Mouse (Mus musculus): ENCODE measurements around the gene Mdc1. TPM values are rescaled to one million over a fixed set of nuclear protein-coding genes. Genes with fewer than 3 reads are reported as not detected.

Gene Mdc1
- polyA plus RNA-seq, 1 experiment from 2014 or later: 12.6 TPM

GRCm38 (mm10) chr17:35812307-35812706, 29.0 kb upstream of the Mdc1 start:
- H3K4me2 ChIP-seq: no peak overlapping the region
- H3K27ac ChIP-seq: peak overlapping the region; percentile 97
- H3K4me1 ChIP-seq (replicated peaks): peaks cover 70% of the 10 kb centered on the region
- H3K9me3 ChIP-seq (replicated peaks): no peaks in the 10 kb centered on the region
- H3K4me3 ChIP-seq: no peak overlapping the region
- H3K9ac ChIP-seq: 0 out of 2 replicates have a peak overlapping the region, but pooled peaks have one; percentile 1
- 82% methylated on average over 5 of the region's 5 CpGs for WGBS
- ATAC-seq (replicated peaks; ENCODE audit: insufficient number of reproducible peaks, insufficient read depth, low FRiP score, low read depth): no peak
- H3K27me3 ChIP-seq: no peaks in the 10 kb centered on the region
- H3K36me3 ChIP-seq: no peaks in the 10 kb centered on the region

DNA sequence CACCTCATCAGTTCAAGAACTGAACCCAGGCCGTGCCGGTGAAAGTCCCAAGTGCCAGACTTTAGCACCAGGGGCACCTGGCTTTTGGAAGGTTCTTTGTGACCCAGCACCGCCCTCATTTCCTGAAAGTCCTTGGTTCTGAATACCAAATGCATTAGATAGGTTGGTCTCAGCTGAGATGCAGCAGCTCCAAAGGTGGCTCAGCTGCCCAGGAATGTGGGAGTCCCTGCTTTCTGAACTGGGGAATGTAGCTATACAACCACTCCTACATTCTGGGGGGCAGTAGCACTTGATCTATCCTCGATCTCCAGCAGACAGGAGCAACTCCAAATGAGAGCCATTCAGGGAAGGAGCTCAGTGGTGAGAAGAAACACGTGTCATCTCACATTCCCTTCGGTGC, 28.6 kb upstream of the Mdc1 start:
- WGBS: 38% methylated on average over 6 of the region's 6 CpGs
- H3K36me3 ChIP-seq: no peaks in the 10 kb centered on the region
- H3K4me2 ChIP-seq: peak overlapping the region; percentile 16
- no peaks in the 10 kb centered on the region for H3K9me3 ChIP-seq (replicated peaks)
- 0 out of 2 replicates have a peak overlapping the region, but pooled peaks have one; percentile 1 for H3K9ac ChIP-seq
- ATAC-seq (replicated peaks; ENCODE audit: insufficient number of reproducible peaks, insufficient read depth, low FRiP score, low read depth): no peak
- H3K27ac ChIP-seq: peak overlapping the region; percentile 97
- H3K27me3 ChIP-seq: no peaks in the 10 kb centered on the region
- peaks cover 75% of the 10 kb centered on the region for H3K4me1 ChIP-seq (replicated peaks)
- H3K4me3 ChIP-seq: no peak overlapping the region

DNA sequence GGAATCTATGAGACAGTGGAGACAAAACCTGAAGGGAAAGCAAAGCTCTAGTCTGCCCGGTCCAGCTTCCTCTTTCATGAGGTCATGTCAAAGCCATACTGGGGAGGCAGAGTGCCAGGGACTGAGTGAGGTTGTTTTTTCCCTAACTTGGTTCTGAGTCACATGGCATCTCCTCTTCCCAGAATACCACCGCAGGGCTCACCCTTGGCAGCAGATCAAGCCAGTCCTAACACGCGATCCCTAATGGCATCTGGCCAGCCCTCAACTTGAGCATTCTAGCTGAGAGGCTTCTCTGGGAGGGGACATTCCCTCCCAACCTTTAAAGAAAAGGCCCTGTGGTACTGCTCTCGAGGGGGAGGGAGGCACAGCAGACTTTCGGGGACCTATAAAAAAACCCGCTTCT, 28.1 kb upstream of the Mdc1 start:
- Histone ChIP-seq H3K4me1 (replicated peaks) (peaks cover 72% of the 10 kb centered on the region), H3K27ac (peak overlapping the region; percentile 97), H3K9ac (0 out of 2 replicates have a peak overlapping the region, but pooled peaks have one; percentile 1), H3K4me3 (no peak overlapping the region), H3K4me2 (peak overlapping the region; percentile 16), H3K36me3 (no peaks in the 10 kb centered on the region), H3K27me3 (no peaks in the 10 kb centered on the region), H3K9me3 (replicated peaks) (no peaks in the 10 kb centered on the region)
- ATAC-seq (replicated peaks; ENCODE audit: insufficient number of reproducible peaks, insufficient read depth, low FRiP score, low read depth): peak; percentile 93
- WGBS: 15% methylated on average over 7 of the region's 7 CpGs

- 50% methylated on average over 7 of the region's 7 CpGs for WGBS
- peak overlapping the region; percentile 97 for H3K27ac ChIP-seq
- H3K4me1 ChIP-seq (replicated peaks): peaks cover 72% of the 10 kb centered on the region
- ATAC-seq (replicated peaks; ENCODE audit: insufficient number of reproducible peaks, insufficient read depth, low FRiP score, low read depth): peak; percentile 11
- H3K9me3 ChIP-seq (replicated peaks): no peaks in the 10 kb centered on the region
- H3K4me2 ChIP-seq: peak overlapping the region; percentile 16; the same call in 1 of the 2 replicates
- no peak overlapping the region for H3K4me3 ChIP-seq
- H3K27me3 ChIP-seq: no peaks in the 10 kb centered on the region
- H3K36me3 ChIP-seq: no peaks in the 10 kb centered on the region
- H3K9ac ChIP-seq: no peak overlapping the region
These were observed 27.7 kb upstream of the Mdc1 start for GRCm38 (mm10) chr17:35813653-35814052.

GRCm38 (mm10) chr17:35814678-35815077, 26.6 kb upstream of the Mdc1 start:
- H3K4me3 ChIP-seq: no peak overlapping the region
- no peak overlapping the region for H3K4me2 ChIP-seq
- H3K9ac ChIP-seq: 0 out of 2 replicates have a peak overlapping the region, but pooled peaks have one; percentile 1
- 50% methylated on average over 6 of the region's 6 CpGs for WGBS
- no peaks in the 10 kb centered on the region for H3K36me3 ChIP-seq
- H3K9me3 ChIP-seq (replicated peaks): no peaks in the 10 kb centered on the region
- H3K4me1 ChIP-seq (replicated peaks): peaks cover 69% of the 10 kb centered on the region
- H3K27me3 ChIP-seq: no peaks in the 10 kb centered on the region
- H3K27ac ChIP-seq: peak overlapping the region; percentile 97
- ATAC-seq (replicated peaks; ENCODE audit: insufficient number of reproducible peaks, insufficient read depth, low FRiP score, low read depth): no peak

DNA sequence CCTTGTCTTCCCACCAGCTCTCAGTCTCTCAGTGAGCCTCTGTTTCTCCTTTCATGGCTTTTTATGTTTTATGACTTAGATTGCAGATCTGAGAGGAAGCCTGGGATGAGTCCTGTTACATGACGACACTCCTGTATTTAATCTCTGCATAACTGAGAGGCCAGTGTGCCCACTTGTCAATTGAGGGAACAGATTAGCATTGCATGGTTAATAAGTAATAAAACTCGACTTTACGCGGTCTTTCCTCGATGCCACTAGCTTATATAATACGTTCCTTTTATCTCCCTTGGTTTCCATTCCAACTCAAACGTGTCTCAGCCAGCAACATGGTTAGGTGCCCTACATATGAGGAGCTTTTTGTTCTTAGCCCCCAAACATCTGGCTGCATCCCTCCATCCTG, 25.5 kb upstream of the Mdc1 start:
- no peak overlapping the region for H3K9ac ChIP-seq
- H3K4me3 ChIP-seq: no peak overlapping the region
- no peaks in the 10 kb centered on the region for H3K36me3 ChIP-seq
- no peaks in the 10 kb centered on the region for H3K27me3 ChIP-seq
- no peak for ATAC-seq (replicated peaks; ENCODE audit: insufficient number of reproducible peaks, insufficient read depth, low FRiP score, low read depth)
- WGBS: 58% methylated on average over 7 of the region's 7 CpGs
- peaks cover 68% of the 10 kb centered on the region for H3K4me1 ChIP-seq (replicated peaks)
- no peak overlapping the region for H3K4me2 ChIP-seq
- H3K9me3 ChIP-seq (replicated peaks): no peaks in the 10 kb centered on the region
- peak overlapping the region; percentile 97 for H3K27ac ChIP-seq

GRCm38 (mm10) chr17:35816686-35817085, 24.6 kb upstream of the Mdc1 start:
- no peaks in the 10 kb centered on the region for H3K9me3 ChIP-seq (replicated peaks)
- peak overlapping the region; percentile 97 for H3K27ac ChIP-seq
- H3K4me1 ChIP-seq (replicated peaks): peaks cover 65% of the 10 kb centered on the region
- H3K27me3 ChIP-seq: no peaks in the 10 kb centered on the region
- no peaks in the 10 kb centered on the region for H3K36me3 ChIP-seq
- no peak overlapping the region for H3K4me3 ChIP-seq
- H3K4me2 ChIP-seq: no peak overlapping the region
- no peak for ATAC-seq (replicated peaks; ENCODE audit: insufficient number of reproducible peaks, insufficient read depth, low FRiP score, low read depth)
- H3K9ac ChIP-seq: no peak overlapping the region
- WGBS: 53% methylated on average over 9 of the region's 14 CpGs

DNA sequence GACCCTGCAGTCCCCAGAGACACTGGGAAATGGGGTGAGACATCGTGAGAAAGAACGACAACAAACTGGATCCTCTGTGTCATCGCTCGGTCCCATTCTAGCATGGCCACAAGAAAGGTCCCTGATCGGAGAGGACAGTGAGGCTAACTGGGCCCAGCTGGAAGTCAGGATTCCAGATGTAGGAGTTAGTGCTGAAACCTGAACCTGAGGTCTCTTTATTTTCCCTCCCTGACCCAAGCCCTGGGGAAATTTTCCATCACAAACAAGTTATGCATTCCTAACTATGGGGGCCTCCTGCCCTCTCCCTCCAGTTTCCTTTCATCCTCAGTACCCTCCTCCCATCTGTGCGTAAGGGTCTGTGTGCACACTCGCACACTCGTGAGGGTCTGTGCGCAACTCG, 24.1 kb upstream of the Mdc1 start:
- no peak for ATAC-seq (replicated peaks; ENCODE audit: insufficient number of reproducible peaks, insufficient read depth, low FRiP score, low read depth)
- no peak overlapping the region for H3K4me2 ChIP-seq
- no peaks in the 10 kb centered on the region for H3K27me3 ChIP-seq
- peaks cover 60% of the 10 kb centered on the region for H3K4me1 ChIP-seq (replicated peaks)
- H3K9me3 ChIP-seq (replicated peaks): no peaks in the 10 kb centered on the region
- 0 out of 2 replicates have a peak overlapping the region, but pooled peaks have one; percentile 10 for H3K27ac ChIP-seq
- 65% methylated on average over 10 of the region's 10 CpGs for WGBS
- H3K4me3 ChIP-seq: no peak overlapping the region
- H3K9ac ChIP-seq: no peak overlapping the region
- no peaks in the 10 kb centered on the region for H3K36me3 ChIP-seq

GRCm38 (mm10) chr17:35820111-35820510, 21.2 kb upstream of the Mdc1 start:
- H3K4me1 ChIP-seq (replicated peaks): peaks cover 45% of the 10 kb centered on the region
- H3K36me3 ChIP-seq: no peaks in the 10 kb centered on the region; the same call in 1 of the 2 replicates

DNA sequence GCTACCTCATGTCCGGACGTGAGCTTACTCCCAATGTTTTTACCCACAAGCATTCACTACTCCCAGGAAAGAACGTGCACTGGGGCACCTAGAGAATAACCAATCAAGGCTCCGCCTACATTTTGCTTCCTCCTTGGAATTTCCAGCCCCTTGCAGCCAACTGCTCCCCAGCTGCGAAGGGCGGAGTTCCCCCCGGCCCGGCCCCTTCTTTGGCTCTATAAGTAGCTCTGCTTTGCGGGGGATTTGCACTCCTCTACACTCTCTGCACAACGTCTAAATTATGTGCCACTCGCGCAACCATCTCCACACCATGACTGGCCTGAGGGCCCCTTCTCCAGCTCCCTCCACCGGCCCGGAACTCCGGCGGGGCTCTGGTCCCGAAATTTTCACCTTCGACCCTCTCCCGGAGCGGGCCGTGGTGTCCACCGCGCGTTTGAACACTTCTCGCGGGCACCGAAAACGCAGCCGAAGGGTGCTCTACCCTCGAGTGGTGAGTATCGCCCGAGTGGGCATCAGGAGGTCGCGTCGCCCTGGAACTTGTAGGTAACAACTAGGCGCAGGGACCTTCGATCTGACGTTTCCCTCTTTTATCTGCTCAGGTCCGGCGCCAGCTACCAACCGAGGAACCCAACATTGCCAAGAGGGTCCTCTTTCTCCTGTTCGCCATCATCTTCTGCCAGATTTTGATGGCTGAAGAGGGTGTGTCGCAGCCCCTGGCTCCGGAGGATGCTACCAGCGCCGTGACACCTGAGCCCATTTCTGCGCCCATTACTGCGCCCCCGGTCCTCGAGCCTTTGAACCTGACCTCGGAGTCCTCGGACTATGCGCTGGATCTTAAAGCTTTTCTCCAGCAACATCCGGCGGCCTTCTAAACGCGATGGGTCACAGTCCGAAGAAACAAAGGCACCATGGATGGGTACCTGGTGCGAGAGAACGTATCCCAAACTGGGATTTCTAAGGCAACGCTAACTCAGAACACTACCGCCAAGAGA, 19.6 kb upstream of the Mdc1 start, which contains the start of gene Ier3:
Ier3 (plus strand) TSS at position 246 of the 992 bp plus-strand sequence.
- under 1% methylated on average over 62 of the region's 62 CpGs for WGBS
- no peaks in the 10 kb centered on the region for H3K27me3 ChIP-seq
- H3K4me1 ChIP-seq (replicated peaks): peaks cover 29% of the 10 kb centered on the region
- peak; percentile 71 for ATAC-seq (replicated peaks; ENCODE audit: insufficient number of reproducible peaks, insufficient read depth, low FRiP score, low read depth)
- peaks cover 13% of the 10 kb centered on the region for H3K36me3 ChIP-seq
- H3K4me2 ChIP-seq: peak within 1 kb of the TSS; percentile 82
- H3K4me3 ChIP-seq: peak within 1 kb of the TSS; percentile 75
- H3K9me3 ChIP-seq (replicated peaks): no peaks in the 10 kb centered on the region
- H3K9ac ChIP-seq: peak within 1 kb of the TSS; percentile 78
- peak within 1 kb of the TSS; percentile 88 for H3K27ac ChIP-seq

More at GRCm38 (mm10) chr17:35820111-35820510, 21.2 kb upstream of the Mdc1 start:
- no peak overlapping the region for H3K9ac ChIP-seq
- no peaks in the 10 kb centered on the region for H3K27me3 ChIP-seq
- ATAC-seq (replicated peaks; ENCODE audit: insufficient number of reproducible peaks, insufficient read depth, low FRiP score, low read depth): no peak
- H3K27ac ChIP-seq: no peak overlapping the region
- H3K9me3 ChIP-seq (replicated peaks): no peaks in the 10 kb centered on the region
- no peak overlapping the region for H3K4me3 ChIP-seq
- WGBS: 82% methylated on average over 5 of the region's 5 CpGs
- no peak overlapping the region for H3K4me2 ChIP-seq

- Histone ChIP-seq H3K4me1 (replicated peaks) (peaks cover 22% of the 10 kb centered on the region), H3K9me3 (replicated peaks) (no peaks in the 10 kb centered on the region), H3K4me2 (peak overlapping the region; percentile 82), H3K4me3 (peak overlapping the region; percentile 75), H3K27ac (peak overlapping the region; percentile 88), H3K36me3 (peaks cover 21% of the 10 kb centered on the region), H3K27me3 (no peaks in the 10 kb centered on the region), H3K9ac (peak overlapping the region; percentile 78)
- ATAC-seq (replicated peaks; ENCODE audit: insufficient number of reproducible peaks, insufficient read depth, low FRiP score, low read depth): no peak
- 2% methylated on average over 11 of the region's 11 CpGs for WGBS
These were observed 18.8 kb upstream of the Mdc1 start for GRCm38 (mm10) chr17:35822564-35822963.
